ENCODE assay signal across 19 mouse cellular contexts in the genomic region with DNA sequence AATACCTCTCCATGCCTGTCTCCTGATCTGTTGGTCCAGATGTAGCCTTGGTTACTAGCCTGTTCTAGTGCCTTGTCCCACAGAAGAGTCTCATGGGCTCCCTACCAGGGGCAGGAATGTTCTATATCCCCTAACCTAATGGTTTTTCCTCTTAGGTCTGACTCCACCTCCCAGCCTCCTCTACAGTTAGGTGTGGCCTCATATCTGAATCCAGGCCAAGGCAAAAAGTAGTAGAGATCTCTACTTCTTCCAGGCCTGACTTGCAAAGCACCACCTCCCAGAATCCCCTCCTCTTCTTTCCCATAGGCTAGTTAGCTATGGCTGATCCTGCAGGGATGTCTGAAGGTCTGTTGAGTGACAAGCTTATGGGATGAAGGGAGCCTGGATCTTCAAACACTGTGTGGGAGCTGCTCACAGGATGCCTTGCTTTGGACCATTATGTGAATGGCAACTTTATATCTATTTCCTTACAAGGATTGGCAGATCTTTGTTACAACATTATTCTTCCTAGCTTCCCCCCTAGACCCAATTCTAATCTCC. TPM values are rescaled to one million over a fixed set of nuclear protein-coding genes. Genes with fewer than 3 reads are reported as not detected.
A peak's percentile ranks its signal among the peaks of the same experiment; 100 is the strongest.
DNase-seq lines count a peak whose midpoint lies in the region; ATAC-seq lines count a peak whose summit lies in the region.
"Had no signal": no experiment of that assay in that cellular context is flagged by ENCODE, and none has a peak within 500 bp of the region (broad histone marks: within the 10 kb centered on the region; RNA-seq: fewer than 3 reads in every experiment).

No protein-coding gene starts in this region.

- peak; percentile 31; the same call in 1 of the 2 replicates for ATAC-seq in lung, embryonic 16.5 days (ENCODE audit: low read depth)
- peak; percentile 46 for ATAC-seq in liver, embryonic 13.5 days (ENCODE audit: low read depth)
- ATAC-seq: Patski had no signal

- H3K27me3 ChIP-seq in lung, embryonic 16.5 days (ENCODE audit: control insufficient read depth, insufficient read depth, low read depth, low read length) = no peaks in the 10 kb centered on the region
- no peaks in the 10 kb centered on the region for H3K27me3 ChIP-seq in erythroblast, embryonic 14.5 days (ENCODE audit: control insufficient read depth)
- no peaks in the 10 kb centered on the region for H3K27me3 ChIP-seq in liver, embryonic 13.5 days
- H3K27me3 ChIP-seq: limb, embryonic 15.5 days; Patski had no signal

- no peak overlapping the region for H3K27ac ChIP-seq in lung, embryonic 16.5 days (ENCODE audit: low read length)
- peak overlapping the region; percentile 100 for H3K27ac ChIP-seq in liver, embryonic 13.5 days
- H3K27ac ChIP-seq: embryonic facial prominence, embryonic 12.5 days; hindbrain, embryonic 14.5 days; limb, embryonic 15.5 days had no signal

- no peak overlapping the region for H3K9ac ChIP-seq in lung, embryonic 16.5 days (ENCODE audit: low read length)
- H3K9ac ChIP-seq in liver, embryonic 13.5 days = peak overlapping the region; percentile 77
- H3K9ac ChIP-seq: embryonic facial prominence, embryonic 12.5 days; hindbrain, embryonic 14.5 days; limb, embryonic 15.5 days had no signal

- no peak overlapping the region for H3K4me2 ChIP-seq in lung, embryonic 16.5 days (ENCODE audit: low read depth, low read length)
- H3K4me2 ChIP-seq in liver, embryonic 13.5 days = peak overlapping the region; percentile 45
- H3K4me2 ChIP-seq: embryonic facial prominence, embryonic 12.5 days; hindbrain, embryonic 14.5 days; limb, embryonic 15.5 days had no signal

- H3K9me3 ChIP-seq in lung, embryonic 16.5 days (ENCODE audit: control insufficient read depth, low read length) = no peaks in the 10 kb centered on the region
- H3K9me3 ChIP-seq in erythroblast, embryonic 14.5 days (ENCODE audit: control insufficient read depth, low read length) = no peaks in the 10 kb centered on the region
- H3K9me3 ChIP-seq in liver, embryonic 13.5 days (replicated peaks) = no peaks in the 10 kb centered on the region
- H3K9me3 ChIP-seq: embryonic facial prominence, embryonic 12.5 days; limb, embryonic 15.5 days; megakaryocyte, embryonic 14.5 days had no signal

- no peak overlapping the region for H3K4me3 ChIP-seq in lung, embryonic 16.5 days (ENCODE audit: low read length)
- peak overlapping the region; percentile 28 for H3K4me3 ChIP-seq in erythroblast, embryonic 14.5 days (replicated peaks)
- no peak overlapping the region for H3K4me3 ChIP-seq in liver, embryonic 13.5 days (replicated peaks)
- H3K4me3 ChIP-seq: embryonic facial prominence, embryonic 12.5 days; limb, embryonic 15.5 days had no signal

- peaks cover 8% of the 10 kb centered on the region; the same call in 1 of the 2 replicates for H3K4me1 ChIP-seq in lung, embryonic 16.5 days (replicated peaks; ENCODE audit: control insufficient read depth, insufficient read depth, low read length)
- peaks cover 100% of the 10 kb centered on the region for H3K4me1 ChIP-seq in erythroblast, embryonic 14.5 days (ENCODE audit: control insufficient read depth)
- H3K4me1 ChIP-seq in liver, embryonic 13.5 days (replicated peaks) = peaks cover 99% of the 10 kb centered on the region
- H3K4me1 ChIP-seq: embryonic facial prominence, embryonic 12.5 days had no signal

- no peaks in the 10 kb centered on the region for H3K36me3 ChIP-seq in lung, embryonic 16.5 days (ENCODE audit: control insufficient read depth, insufficient read depth, low read length)
- H3K36me3 ChIP-seq in erythroblast, embryonic 14.5 days (ENCODE audit: control insufficient read depth) = peaks cover 38% of the 10 kb centered on the region
- H3K36me3 ChIP-seq in liver, embryonic 13.5 days = no peaks in the 10 kb centered on the region
- H3K36me3 ChIP-seq: embryonic facial prominence, embryonic 12.5 days; limb, embryonic 15.5 days had no signal

- intact Hi-C loops in gastrocnemius, postnatal 36 days (cut with DNase I) = loop anchor here (5.0 kb wide), 1 partner anchor 260 kb away; no protein-coding TSS in a partner anchor

- no peak for DNase-seq in lung, postnatal 10 days
- DNase-seq in liver, embryonic 13.5 days = peak; percentile 50
- peak; percentile 54 for DNase-seq in lung, postnatal 36 days
- no peak for DNase-seq in gastrocnemius, postnatal 36 days
- no peak for DNase-seq in embryo, embryonic 9.5 days (ENCODE audit: extremely low spot score)
- DNase-seq: adrenal gland, adult 8-10 months; cerebellum, adult 9-11 months; gastrocnemius, postnatal 14 days; heart, postnatal 10 days; kidney, adult 8-10 months; kidney, postnatal 14 days; thymus, postnatal 25 days had no signal

RNA-seq across cellular contexts. Expression of gene Hipk2, which starts 36.2 kb away (rescaled TPM):
- 19.8 and 21.0 TPM in 2 replicates for polyA plus RNA-seq in lung, embryonic 16.5 days (2015; fragmentation: Nextera tagmentation; extraction: Ambion mirVana)
- 16.6 and 18.6 TPM in 2 replicates for polyA plus RNA-seq in erythroblast, embryonic 14.5 days (2012)
- polyA plus RNA-seq in liver, embryonic 13.5 days (2015; fragmentation: Nextera tagmentation; extraction: Ambion mirVana) = 20.1 and 20.4 TPM in 2 replicates
- total RNA-seq in gastrocnemius, postnatal 36 days (2021) = 100 to 1,000 TPM in 1 of 2 experiments, 10 to 100 TPM in 1; 71.5 to 114 TPM

RNA-seq across cellular contexts. Expression of gene Tbxas1, which starts 37.0 kb away (rescaled TPM):
- polyA plus RNA-seq in lung, embryonic 16.5 days (2015; fragmentation: Nextera tagmentation; extraction: Ambion mirVana) = 3.9 and 4.1 TPM in 2 replicates
- polyA plus RNA-seq in erythroblast, embryonic 14.5 days (2012) = 0.18 and 0.19 TPM in 2 replicates
- 11.4 and 12.2 TPM in 2 replicates for polyA plus RNA-seq in liver, embryonic 13.5 days (2015; fragmentation: Nextera tagmentation; extraction: Ambion mirVana)
- total RNA-seq in gastrocnemius, postnatal 36 days (2021) = under 1 TPM; 0.79 to 0.81 TPM

Comparison
In these comparisons a context has a peak if more than half of its experiments do, and no peak if none do; other contexts are left out.
1. DNase-seq: peak in liver, embryonic 13.5 days (single experiment) and lung, postnatal 36 days (single experiment); none in lung, postnatal 10 days (single experiment), gastrocnemius, postnatal 36 days (0 of 2) and embryo, embryonic 9.5 days (single experiment).